Mouse (Mus musculus): ENCODE data around the gene Fbxl13.
"Not testable (repeated sequence)": the region's sequence is repeated elsewhere in the genome, so short reads cannot be mapped to it uniquely, and the experiment has no call there.

The Fbxl13 gene

GRCm38 (mm10) chr5:21651885-21652612 lies 6.6 kb upstream of the Fbxl13 start:
- DNase-seq: no peak

- DNase-seq: no peak
Measured at GRCm38 (mm10) chr5:21650736-21651135, 5.3 kb upstream of the Fbxl13 start.

GRCm38 (mm10) chr5:21646133-21646491 lies 678 bp upstream of the Fbxl13 start:
- DNase-seq: no peak

GRCm38 (mm10) chr5:21644891-21645438 lies 469 bp downstream of the Fbxl13 start:
- DNase-seq: no peak

- DNase-seq: no peak
Measured at GRCm38 (mm10) chr5:21643606-21644005, 1.8 kb downstream of the Fbxl13 start.

GRCm38 (mm10) chr5:21640961-21641360 lies 4.5 kb downstream of the Fbxl13 start:
- DNase-seq: peak; percentile 68 to 74

GRCm38 (mm10) chr5:21625916-21626315 lies 19.5 kb downstream of the Fbxl13 start:
- DNase-seq: no peak

- no peak for DNase-seq
Measured at GRCm38 (mm10) chr5:21616450-21617009, 28.9 kb downstream of the Fbxl13 start.

- not testable (repeated sequence) for DNase-seq
Measured at GRCm38 (mm10) chr5:21614299-21614698, 31.1 kb downstream of the Fbxl13 start.

GRCm38 (mm10) chr5:21610996-21611395 lies 34.4 kb downstream of the Fbxl13 start:
- no peak for DNase-seq

GRCm38 (mm10) chr5:21608311-21609304 lies 36.8 kb downstream of the Fbxl13 start:
- no peak for DNase-seq

- no peak for DNase-seq
Measured at GRCm38 (mm10) chr5:21605936-21606335, 39.5 kb downstream of the Fbxl13 start.

- DNase-seq: no peak
Measured at GRCm38 (mm10) chr5:21599961-21600360, 45.5 kb downstream of the Fbxl13 start.

- not testable (repeated sequence) for DNase-seq
Measured at GRCm38 (mm10) chr5:21599536-21599935, 45.9 kb downstream of the Fbxl13 start.

- no peak for DNase-seq
Measured at GRCm38 (mm10) chr5:21593201-21593709, 52.2 kb downstream of the Fbxl13 start.

- DNase-seq: no peak
Measured at GRCm38 (mm10) chr5:21592106-21592505, 53.3 kb downstream of the Fbxl13 start.

- DNase-seq: no peak
Measured at GRCm38 (mm10) chr5:21588220-21588619, 57.2 kb downstream of the Fbxl13 start.

GRCm38 (mm10) chr5:21587683-21588082 lies 57.8 kb downstream of the Fbxl13 start:
- DNase-seq: no peak

GRCm38 (mm10) chr5:21586763-21587162 lies 58.7 kb downstream of the Fbxl13 start:
- peak; percentile 68 to 74 for DNase-seq

- DNase-seq: no peak
Measured at GRCm38 (mm10) chr5:21578136-21578535, 67.3 kb downstream of the Fbxl13 start.

- no peak for DNase-seq
Measured at GRCm38 (mm10) chr5:21575210-21575550, 70.3 kb downstream of the Fbxl13 start.

- no peak for DNase-seq
Measured at GRCm38 (mm10) chr5:21574386-21575209, 70.8 kb downstream of the Fbxl13 start.
